Mouse (Mus musculus) heart, embryonic 15.5 days (tissue): Measurements from ENCODE around the gene Dhx32. TPM values are rescaled to one million over a fixed set of nuclear protein-coding genes. Genes with fewer than 3 reads are reported as not detected.
A peak's percentile ranks its signal among the peaks of the same experiment; 100 is the strongest.

Experiments used
- ATAC-seq: fragments of 200-750 bp; cut with Nextera tagmentation; replicated peaks from 2 replicates; pipeline ENCODE4 v1.8.0; 2017; ENCODE audit warnings: low read depth, moderate TSS enrichment; ENCODE audit not compliant: insufficient number of reproducible peaks, insufficient read depth, low FRiP score
- H3K27ac ChIP-seq: fragments of 300-500 bp; sonication (generic); 2 replicates; pipeline ENCODE4 v1.5.1; 2015; ENCODE audit warnings: mild to moderate bottlenecking, inconsistent platforms
- H3K27me3 ChIP-seq: fragments of 300-500 bp; sonication (generic); 2 replicates; pipeline ENCODE4 v1.6.1; 2015; ENCODE audit warnings: inconsistent platforms
- H3K36me3 ChIP-seq: fragments of 300-500 bp; sonication (generic); 2 replicates; pipeline ENCODE4 v1.6.1; 2015; ENCODE audit warnings: mild to moderate bottlenecking, inconsistent platforms
- H3K4me1 ChIP-seq: fragments of 300-500 bp; sonication (generic); replicated peaks from 2 replicates; pipeline ENCODE4 v1.6.1; 2015; ENCODE audit warnings: inconsistent platforms
- H3K4me2 ChIP-seq: fragments of 300-500 bp; sonication (generic); 2 replicates; pipeline ENCODE4 v1.6.1; 2015; ENCODE audit warnings: inconsistent platforms, mild to moderate bottlenecking, moderate library complexity
- H3K4me3 ChIP-seq: fragments of 300-500 bp; sonication (generic); 2 replicates; pipeline ENCODE4 v1.5.1; 2015; ENCODE audit warnings: mild to moderate bottlenecking, inconsistent platforms
- H3K9ac ChIP-seq: fragments of 300-500 bp; sonication (generic); 2 replicates; pipeline ENCODE4 v1.6.1; 2015; ENCODE audit warnings: mild to moderate bottlenecking, inconsistent platforms
- H3K9me3 ChIP-seq: fragments of 300-500 bp; sonication (generic); replicated peaks from 2 replicates; pipeline ENCODE4 v1.6.1; 2016; ENCODE audit warnings: inconsistent platforms
- WGBS: fragments of 180-500 bp; shearing (Covaris S2); methylation state at CpG from one replicate; pipeline ENCODE4 v1.1.7; 2015; ENCODE audit warnings: mixed read lengths; 5-methylcytosine and 5-hydroxymethylcytosine counted together
- polyA plus RNA-seq: library from polyadenylated mRNA; unstranded; fragments of >200 nt; fragmentation: Nextera tagmentation; extraction: Ambion mirVana; gene quantifications from 2 replicates; pipeline ENCODE4 v1.2.1, GENCODE M21; 2015

Gene Dhx32
- polyA plus RNA-seq, 1 experiment from 2014 or later: 30.4 TPM

GRCm38 (mm10) chr7:133768517-133768916 is 14.0 kb downstream of the Dhx32 start:
- ATAC-seq: no peak
- no peaks in the 10 kb centered on the region for H3K36me3 ChIP-seq
- H3K27ac ChIP-seq: no peak overlapping the region
- H3K27me3 ChIP-seq: no peaks in the 10 kb centered on the region
- peaks cover 8% of the 10 kb centered on the region for H3K4me1 ChIP-seq
- no peak overlapping the region for H3K9ac ChIP-seq
- no peak overlapping the region for H3K4me2 ChIP-seq
- H3K4me3 ChIP-seq: no peak overlapping the region
- H3K9me3 ChIP-seq: no peaks in the 10 kb centered on the region
- WGBS: 68% methylated on average over 5 of the region's 5 CpGs

GRCm38 (mm10) chr7:133768027-133768426 is 14.5 kb downstream of the Dhx32 start:
- 77% methylated on average over 4 of the region's 4 CpGs for WGBS
- no peaks in the 10 kb centered on the region for H3K36me3 ChIP-seq
- H3K27me3 ChIP-seq: no peaks in the 10 kb centered on the region
- no peak overlapping the region for H3K4me3 ChIP-seq
- H3K4me2 ChIP-seq: no peak overlapping the region
- ATAC-seq: no peak
- H3K27ac ChIP-seq: no peak overlapping the region
- H3K9ac ChIP-seq: no peak overlapping the region
- peaks cover 8% of the 10 kb centered on the region for H3K4me1 ChIP-seq
- H3K9me3 ChIP-seq: no peaks in the 10 kb centered on the region

GRCm38 (mm10) chr7:133765849-133766243 is 16.7 kb downstream of the Dhx32 start:
- Histone ChIP-seq H3K27me3 (no peaks in the 10 kb centered on the region), H3K27ac (0 out of 2 replicates have a peak overlapping the region, but pooled peaks have one; percentile 19), H3K9me3 (no peaks in the 10 kb centered on the region), H3K36me3 (no peaks in the 10 kb centered on the region), H3K4me3 (no peak overlapping the region), H3K9ac (no peak overlapping the region), H3K4me2 (no peak overlapping the region), H3K4me1 (peaks cover 8% of the 10 kb centered on the region)
- ATAC-seq: no peak
- 57% methylated on average over 13 of the region's 13 CpGs for WGBS

GRCm38 (mm10) chr7:133765240-133765848 is 17.2 kb downstream of the Dhx32 start:
- H3K27ac ChIP-seq: 0 out of 2 replicates have a peak overlapping the region, but pooled peaks have one; percentile 19
- no peak overlapping the region for H3K4me2 ChIP-seq
- H3K36me3 ChIP-seq: no peaks in the 10 kb centered on the region
- WGBS: 72% methylated on average over 10 of the region's 10 CpGs
- H3K4me3 ChIP-seq: no peak overlapping the region
- H3K27me3 ChIP-seq: no peaks in the 10 kb centered on the region
- no peak overlapping the region for H3K9ac ChIP-seq
- H3K4me1 ChIP-seq: peaks cover 8% of the 10 kb centered on the region
- no peaks in the 10 kb centered on the region for H3K9me3 ChIP-seq
- no peak for ATAC-seq

- no peak overlapping the region for H3K9ac ChIP-seq
- H3K36me3 ChIP-seq: no peaks in the 10 kb centered on the region
- H3K4me1 ChIP-seq: peaks cover 16% of the 10 kb centered on the region
- no peaks in the 10 kb centered on the region for H3K27me3 ChIP-seq
- H3K9me3 ChIP-seq: no peaks in the 10 kb centered on the region
- H3K4me2 ChIP-seq: no peak overlapping the region
- H3K4me3 ChIP-seq: no peak overlapping the region
- WGBS: 68% methylated on average over 2 of the region's 2 CpGs
- ATAC-seq: no peak
- H3K27ac ChIP-seq: no peak overlapping the region
These were observed 18.1 kb downstream of the Dhx32 start for GRCm38 (mm10) chr7:133764425-133764824.

- no peaks in the 10 kb centered on the region for H3K36me3 ChIP-seq
- no peaks in the 10 kb centered on the region for H3K27me3 ChIP-seq
- no peak for ATAC-seq
- H3K4me3 ChIP-seq: no peak overlapping the region
- WGBS: 53% methylated on average over 6 of the region's 6 CpGs
- H3K9me3 ChIP-seq: no peaks in the 10 kb centered on the region
- H3K27ac ChIP-seq: no peak overlapping the region
- H3K4me1 ChIP-seq: peaks cover 26% of the 10 kb centered on the region
- H3K9ac ChIP-seq: no peak overlapping the region
- no peak overlapping the region for H3K4me2 ChIP-seq
These were observed 19.8 kb downstream of the Dhx32 start for GRCm38 (mm10) chr7:133762696-133763095.

- peak overlapping the region; percentile 24 for H3K4me3 ChIP-seq
- 25% methylated on average over 27 of the region's 27 CpGs for WGBS
These were observed 22.7 kb downstream of the Dhx32 start for GRCm38 (mm10) chr7:133759611-133760353.

GRCm38 (mm10) chr7:133758716-133759115 is 23.8 kb downstream of the Dhx32 start:
- 92% methylated on average over 5 of the region's 5 CpGs for WGBS
- H3K27me3 ChIP-seq: no peaks in the 10 kb centered on the region
- H3K27ac ChIP-seq: no peak overlapping the region
- no peak overlapping the region for H3K9ac ChIP-seq
- H3K4me1 ChIP-seq: peaks cover 22% of the 10 kb centered on the region
- no peaks in the 10 kb centered on the region for H3K9me3 ChIP-seq
- no peak overlapping the region for H3K4me2 ChIP-seq
- no peaks in the 10 kb centered on the region; the same call in 1 of the 2 replicates for H3K36me3 ChIP-seq
- no peak for ATAC-seq
- no peak overlapping the region for H3K4me3 ChIP-seq

More at GRCm38 (mm10) chr7:133759611-133760353, 22.7 kb downstream of the Dhx32 start:
- ATAC-seq: no peak
- no peaks in the 10 kb centered on the region for H3K9me3 ChIP-seq
- no peaks in the 10 kb centered on the region for H3K36me3 ChIP-seq
- H3K27me3 ChIP-seq: no peaks in the 10 kb centered on the region
- H3K9ac ChIP-seq: peak overlapping the region; percentile 32; the same call in 1 of the 2 replicates
- peaks cover 22% of the 10 kb centered on the region for H3K4me1 ChIP-seq
- peak overlapping the region; percentile 49 for H3K4me2 ChIP-seq
- H3K27ac ChIP-seq: peak overlapping the region; percentile 57; the same call in 1 of the 2 replicates

- Histone ChIP-seq H3K4me3 (no peak overlapping the region), H3K9me3 (no peaks in the 10 kb centered on the region), H3K36me3 (no peaks in the 10 kb centered on the region; the same call in 1 of the 2 replicates), H3K27me3 (no peaks in the 10 kb centered on the region), H3K4me1 (peaks cover 22% of the 10 kb centered on the region), H3K9ac (no peak overlapping the region), H3K27ac (no peak overlapping the region), H3K4me2 (no peak overlapping the region)
- WGBS: 45% methylated on average over 5 of the region's 5 CpGs
- no peak for ATAC-seq
These were observed 24.5 kb downstream of the Dhx32 start for GRCm38 (mm10) chr7:133757961-133758455.

GRCm38 (mm10) chr7:133751163-133751562 is 31.4 kb downstream of the Dhx32 start:
- H3K9me3 ChIP-seq: no peaks in the 10 kb centered on the region
- H3K27ac ChIP-seq: peak overlapping the region; percentile 78
- 52% methylated on average over 5 of the region's 5 CpGs for WGBS
- no peak; the same call in 1 of the 2 replicates for ATAC-seq
- peaks cover 47% of the 10 kb centered on the region for H3K4me1 ChIP-seq
- no peak overlapping the region for H3K4me3 ChIP-seq
- no peaks in the 10 kb centered on the region for H3K27me3 ChIP-seq
- H3K9ac ChIP-seq: no peak overlapping the region
- no peaks in the 10 kb centered on the region; the same call in 1 of the 2 replicates for H3K36me3 ChIP-seq
- H3K4me2 ChIP-seq: no peak overlapping the region

GRCm38 (mm10) chr7:133750666-133751065 is 31.9 kb downstream of the Dhx32 start:
- Histone ChIP-seq H3K4me2 (no peak overlapping the region), H3K27ac (peak overlapping the region; percentile 78), H3K9ac (no peak overlapping the region), H3K36me3 (no peaks in the 10 kb centered on the region; the same call in 1 of the 2 replicates), H3K4me1 (peaks cover 47% of the 10 kb centered on the region), H3K27me3 (no peaks in the 10 kb centered on the region), H3K4me3 (no peak overlapping the region), H3K9me3 (no peaks in the 10 kb centered on the region)
- ATAC-seq: 0 out of 2 replicates have a peak, but pooled peaks have one; percentile 29
- WGBS: 50% methylated on average over 5 of the region's 5 CpGs
